Mouse (Mus musculus): ENCODE data around the gene Tssk1. TPM values are rescaled to one million over a fixed set of nuclear protein-coding genes. Genes with fewer than 3 reads are reported as not detected.

Gene Tssk1
- polyA plus RNA-seq, 1 experiment from 2014 or later: not detected

DNA sequence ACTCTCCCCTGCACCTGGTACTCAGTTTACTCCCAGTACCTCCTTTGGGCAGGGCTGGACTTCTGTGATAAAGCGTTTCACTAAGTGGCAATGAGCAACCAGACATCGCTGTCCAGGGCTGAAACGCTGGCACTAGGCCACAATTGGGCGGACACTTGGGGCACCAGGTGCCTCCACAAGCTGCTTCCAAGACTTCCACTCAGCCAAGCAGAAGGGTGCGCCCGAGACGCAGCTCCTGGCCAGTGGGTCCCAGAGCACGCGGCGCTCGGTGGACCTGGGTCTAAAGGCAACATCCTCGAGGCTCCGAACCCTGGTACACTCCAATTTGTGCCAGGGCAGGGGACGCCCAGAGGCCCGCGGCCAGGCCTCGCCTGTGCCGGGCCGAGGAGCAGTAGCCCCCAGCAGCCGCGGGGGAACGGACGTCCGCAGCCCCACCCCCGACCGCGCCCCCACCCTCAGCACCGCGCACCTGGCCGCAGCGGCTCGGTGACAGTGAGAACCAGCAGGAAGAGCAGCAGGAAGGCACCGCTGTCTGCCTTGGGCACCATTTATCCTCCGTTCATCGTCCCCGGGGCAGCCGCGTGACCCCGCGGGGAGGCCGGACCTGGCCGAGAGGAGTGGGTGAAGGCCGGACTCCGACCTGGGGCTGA, 3.0 kb upstream of the Tssk1 start:
- Histone ChIP-seq H3K27me3 (replicated peaks; ENCODE audit: control insufficient read depth, insufficient read depth, low read length) (no peaks in the 10 kb centered on the region), H3K9ac (replicated peaks; ENCODE audit: low read depth, low read length) (peak overlapping the region; percentile 99), H3K9me3 (ENCODE audit: control insufficient read depth, low read length) (no peaks in the 10 kb centered on the region), H3K27ac (ENCODE audit: low read length) (peak overlapping the region; percentile 92), H3K4me3 (replicated peaks; ENCODE audit: low read length) (peak overlapping the region; percentile 87), H3K4me2 (ENCODE audit: low read length) (peak overlapping the region; percentile 87), H3K4me1 (replicated peaks; ENCODE audit: control insufficient read depth, insufficient read depth, low read length) (peaks cover 29% of the 10 kb centered on the region), H3K36me3 (ENCODE audit: control insufficient read depth, insufficient read depth) (no peaks in the 10 kb centered on the region)
- ATAC-seq: peak; percentile 49
- WGBS: 1% methylated on average over 42 of the region's 44 CpGs

DNA sequence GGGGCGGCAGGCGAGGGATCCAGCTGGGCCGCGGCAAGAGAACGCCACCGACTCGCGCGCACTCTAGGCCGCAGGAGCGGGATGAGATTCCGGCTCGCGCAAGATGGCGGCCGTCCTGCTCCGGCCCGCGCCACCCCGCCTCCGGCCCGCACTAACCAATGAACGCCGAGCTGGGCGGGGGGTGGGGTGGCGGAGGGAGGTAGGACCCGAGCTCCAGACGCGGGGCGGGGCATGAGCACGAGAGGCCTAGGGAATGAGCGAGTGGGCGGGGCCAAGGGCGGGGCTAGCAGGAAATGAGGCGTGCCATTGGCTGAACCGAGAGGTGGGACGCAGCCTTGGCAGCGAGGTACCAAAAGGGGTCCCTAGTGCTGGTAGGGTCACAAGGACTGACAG, 2.5 kb upstream of the Tssk1 start, which contains the start of gene Gm20518:
Gene Gm20518, minus strand, starts transcription at position 105 of the 393 bp plus-strand sequence.
- peak; percentile 97 for ATAC-seq
- WGBS: under 1% methylated on average over 36 of the region's 38 CpGs
- peaks cover 26% of the 10 kb centered on the region for H3K4me1 ChIP-seq (replicated peaks; ENCODE audit: control insufficient read depth, insufficient read depth, low read length)
- H3K36me3 ChIP-seq (ENCODE audit: control insufficient read depth, insufficient read depth): no peaks in the 10 kb centered on the region
- peak within 1 kb of the TSS; percentile 87 for H3K4me3 ChIP-seq (replicated peaks; ENCODE audit: low read length)
- H3K27me3 ChIP-seq (replicated peaks; ENCODE audit: control insufficient read depth, insufficient read depth, low read length): no peaks in the 10 kb centered on the region
- H3K9ac ChIP-seq (replicated peaks; ENCODE audit: low read depth, low read length): peak within 1 kb of the TSS; percentile 99
- peak within 1 kb of the TSS; percentile 92 for H3K27ac ChIP-seq (ENCODE audit: low read length)
- H3K9me3 ChIP-seq (ENCODE audit: control insufficient read depth, low read length): no peaks in the 10 kb centered on the region
- H3K4me2 ChIP-seq (ENCODE audit: low read length): peak within 1 kb of the TSS; percentile 87

DNA sequence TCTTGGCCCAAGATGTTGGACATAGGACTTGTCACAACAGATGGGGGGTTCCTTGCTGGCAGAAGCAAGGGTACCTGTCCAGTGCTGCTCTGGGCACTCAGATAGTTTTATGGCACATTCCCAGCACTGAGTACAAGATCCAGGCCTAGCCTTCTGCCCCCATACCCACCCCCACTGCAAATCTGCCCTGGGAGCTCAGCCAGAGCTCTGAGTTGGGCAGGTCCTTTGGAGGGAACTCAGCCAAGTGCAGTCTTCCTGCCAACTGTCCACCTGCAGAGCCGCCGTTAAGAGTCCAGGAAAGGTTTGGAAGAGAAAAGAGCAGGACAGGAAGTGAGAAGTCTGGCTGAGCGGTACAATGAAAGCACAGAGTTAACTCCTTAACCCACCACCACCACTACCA, 1.4 kb upstream of the Tssk1 start:
- H3K36me3 ChIP-seq (ENCODE audit: control insufficient read depth, insufficient read depth): no peaks in the 10 kb centered on the region
- no peaks in the 10 kb centered on the region for H3K27me3 ChIP-seq (replicated peaks; ENCODE audit: control insufficient read depth, insufficient read depth, low read length)
- no peak overlapping the region for H3K27ac ChIP-seq (ENCODE audit: low read length)
- no peak overlapping the region for H3K4me2 ChIP-seq (ENCODE audit: low read length)
- H3K4me1 ChIP-seq (replicated peaks; ENCODE audit: control insufficient read depth, insufficient read depth, low read length): peaks cover 24% of the 10 kb centered on the region
- no peak overlapping the region for H3K9ac ChIP-seq (replicated peaks; ENCODE audit: low read depth, low read length)
- no peak for ATAC-seq
- no peaks in the 10 kb centered on the region for H3K9me3 ChIP-seq (ENCODE audit: control insufficient read depth, low read length)
- WGBS: 57% methylated on average over 3 of the region's 3 CpGs
- no peak overlapping the region for H3K4me3 ChIP-seq (replicated peaks; ENCODE audit: low read length)

DNA sequence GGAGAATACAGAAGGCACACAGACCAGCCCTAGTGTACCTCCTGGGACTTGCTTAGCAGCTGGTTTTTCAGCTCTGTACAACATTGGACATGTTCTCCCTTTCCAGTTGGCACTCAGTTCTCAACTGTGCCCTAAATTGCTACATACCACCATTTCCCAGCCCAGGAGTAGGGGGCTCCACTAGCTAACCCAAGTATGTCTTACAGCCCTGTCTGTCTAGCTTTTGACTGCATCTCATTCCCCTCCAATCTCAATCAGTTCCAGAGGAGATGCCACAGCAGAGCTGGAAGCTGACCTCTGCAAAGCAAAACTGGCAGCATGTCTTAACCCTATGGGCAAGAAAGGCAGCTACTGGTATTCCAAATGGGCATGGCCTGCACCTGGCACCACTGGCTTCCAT, 2.1 kb downstream of the Tssk1 start:
- Histone ChIP-seq H3K4me3 (replicated peaks; ENCODE audit: low read length) (no peak overlapping the region), H3K9ac (replicated peaks; ENCODE audit: low read depth, low read length) (no peak overlapping the region), H3K27me3 (replicated peaks; ENCODE audit: control insufficient read depth, insufficient read depth, low read length) (no peaks in the 10 kb centered on the region), H3K4me1 (replicated peaks; ENCODE audit: control insufficient read depth, insufficient read depth, low read length) (peaks cover 9% of the 10 kb centered on the region), H3K27ac (ENCODE audit: low read length) (no peak overlapping the region), H3K36me3 (ENCODE audit: control insufficient read depth, insufficient read depth) (peaks cover 6% of the 10 kb centered on the region; the same call in 1 of the 2 replicates), H3K9me3 (ENCODE audit: control insufficient read depth, low read length) (no peaks in the 10 kb centered on the region), H3K4me2 (ENCODE audit: low read length) (no peak overlapping the region)
- ATAC-seq: no peak

- H3K4me3 ChIP-seq (replicated peaks; ENCODE audit: low read length): no peak within 1 kb of the TSS
- no peak within 1 kb of the TSS for H3K9ac ChIP-seq (replicated peaks; ENCODE audit: low read depth, low read length)
- 92% methylated on average over 14 of the region's 14 CpGs for WGBS
- no peak for ATAC-seq
- H3K4me1 ChIP-seq (replicated peaks; ENCODE audit: control insufficient read depth, insufficient read depth, low read length): no peaks in the 10 kb centered on the region
- no peak within 1 kb of the TSS for H3K4me2 ChIP-seq (ENCODE audit: low read length)
- H3K27ac ChIP-seq (ENCODE audit: low read length): no peak within 1 kb of the TSS
- no peaks in the 10 kb centered on the region for H3K9me3 ChIP-seq (ENCODE audit: control insufficient read depth, low read length)
- H3K27me3 ChIP-seq (replicated peaks; ENCODE audit: control insufficient read depth, insufficient read depth, low read length): no peaks in the 10 kb centered on the region
- H3K36me3 ChIP-seq (ENCODE audit: control insufficient read depth, insufficient read depth): peaks cover 17% of the 10 kb centered on the region
Observed at GRCm38 (mm10) chr16:17898462-17898861, 4.4 kb downstream of the Tssk1 start, which contains the start of the genes Dgcr2 and Tssk2. Gene Dgcr2, minus strand, starts transcription at chr16:17898562. Gene Tssk2, plus strand, starts transcription at chr16:17898637.

DNA sequence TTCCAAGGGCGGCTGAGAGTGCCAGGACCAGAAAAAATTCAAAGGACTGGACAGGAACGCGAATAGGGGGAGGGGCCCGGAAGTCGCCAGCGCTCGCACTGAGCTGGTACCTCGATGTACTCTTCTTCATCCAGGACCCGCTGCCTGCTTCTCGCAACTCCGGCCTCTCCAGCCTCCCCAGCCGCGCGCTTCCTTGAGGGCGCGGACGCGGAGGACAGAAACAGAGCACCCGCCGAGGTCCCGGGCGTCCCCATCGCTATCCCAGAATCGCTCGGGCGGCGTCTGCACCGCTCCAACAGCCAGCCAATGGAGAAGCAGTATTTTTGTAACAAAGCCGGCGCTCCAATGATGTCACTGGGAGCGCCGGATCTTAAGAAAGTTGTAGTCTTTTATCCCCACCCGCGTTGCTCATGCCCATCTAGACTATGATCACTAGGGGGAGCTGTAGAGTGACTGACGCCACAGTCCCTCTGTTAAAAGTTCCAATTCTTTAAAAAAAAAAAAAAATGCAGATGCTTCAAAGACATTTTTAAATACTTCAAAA, 17.1 kb downstream of the Tssk1 start, which contains the start of gene Ess2:
Gene Ess2, minus strand, starts transcription at position 297 of the 544 bp plus-strand sequence.
- Histone ChIP-seq H3K9me3 (ENCODE audit: control insufficient read depth, low read length) (no peaks in the 10 kb centered on the region), H3K9ac (replicated peaks; ENCODE audit: low read depth, low read length) (peak within 1 kb of the TSS; percentile 75), H3K27ac (ENCODE audit: low read length) (peak within 1 kb of the TSS; percentile 70; the same call in 1 of the 2 replicates), H3K27me3 (replicated peaks; ENCODE audit: control insufficient read depth, insufficient read depth, low read length) (peaks cover 43% of the 10 kb centered on the region), H3K4me2 (ENCODE audit: low read length) (peak within 1 kb of the TSS; percentile 80), H3K36me3 (ENCODE audit: control insufficient read depth, insufficient read depth) (peaks cover 12% of the 10 kb centered on the region), H3K4me1 (replicated peaks; ENCODE audit: control insufficient read depth, insufficient read depth, low read length) (peaks cover 22% of the 10 kb centered on the region), H3K4me3 (replicated peaks; ENCODE audit: low read length) (peak within 1 kb of the TSS; percentile 75)
- peak; percentile 96 for ATAC-seq
- WGBS: under 1% methylated on average over 35 of the region's 35 CpGs

DNA sequence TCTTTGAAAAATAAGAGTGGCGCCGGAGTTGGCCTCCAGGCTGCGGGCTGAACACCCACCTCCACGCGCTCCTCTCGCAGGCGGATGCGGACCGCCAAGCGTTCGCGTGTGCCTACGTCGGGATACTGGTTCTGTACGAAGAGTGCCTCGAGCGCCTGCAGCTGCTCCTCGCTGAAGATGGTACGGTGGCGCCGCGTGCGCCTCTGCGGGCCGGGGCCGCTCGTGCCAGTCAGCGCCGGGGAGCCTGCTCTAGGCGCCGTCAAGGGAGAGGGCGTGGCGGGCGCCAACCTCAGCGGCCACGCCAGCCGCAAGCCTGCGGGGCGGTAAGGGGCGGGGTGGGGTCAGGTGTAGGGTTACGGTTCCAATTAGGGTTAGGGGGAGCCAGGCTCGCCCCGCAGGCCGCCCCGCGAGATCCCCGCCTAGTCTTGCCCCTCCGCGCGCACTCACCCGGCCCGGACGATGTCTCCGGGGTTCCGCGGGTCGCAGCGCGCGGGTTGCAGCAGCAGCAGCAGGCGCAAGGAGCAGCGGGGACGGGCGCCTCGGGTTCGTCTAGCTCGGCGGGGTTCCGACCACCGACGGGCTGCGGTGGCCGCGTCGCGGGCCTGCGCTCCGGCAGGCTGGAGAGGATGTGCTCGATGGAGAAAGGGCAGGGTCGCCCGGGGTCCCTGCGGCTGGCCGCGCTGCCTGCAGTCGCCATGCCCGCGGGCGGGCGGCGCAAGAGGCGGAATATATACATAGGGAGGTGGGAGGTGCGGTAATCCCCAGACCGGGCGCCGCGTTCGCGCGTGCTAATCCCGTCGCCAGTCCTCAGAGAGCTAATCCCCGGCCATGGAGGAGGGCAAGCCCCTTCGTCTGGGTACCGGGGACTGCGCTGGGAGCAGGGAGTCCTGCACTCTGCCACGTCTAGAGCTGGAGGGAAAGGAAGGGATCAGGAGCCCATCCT, 20.6 kb downstream of the Tssk1 start, which contains the start of gene Gsc2:
Gene Gsc2, minus strand, starts transcription at position 753 of the 943 bp plus-strand sequence.
- H3K27me3 ChIP-seq (replicated peaks; ENCODE audit: control insufficient read depth, insufficient read depth, low read length): peaks cover 59% of the 10 kb centered on the region
- no peaks in the 10 kb centered on the region for H3K36me3 ChIP-seq (ENCODE audit: control insufficient read depth, insufficient read depth)
- peak; percentile 18; the same call in 1 of the 2 replicates for ATAC-seq

DNA sequence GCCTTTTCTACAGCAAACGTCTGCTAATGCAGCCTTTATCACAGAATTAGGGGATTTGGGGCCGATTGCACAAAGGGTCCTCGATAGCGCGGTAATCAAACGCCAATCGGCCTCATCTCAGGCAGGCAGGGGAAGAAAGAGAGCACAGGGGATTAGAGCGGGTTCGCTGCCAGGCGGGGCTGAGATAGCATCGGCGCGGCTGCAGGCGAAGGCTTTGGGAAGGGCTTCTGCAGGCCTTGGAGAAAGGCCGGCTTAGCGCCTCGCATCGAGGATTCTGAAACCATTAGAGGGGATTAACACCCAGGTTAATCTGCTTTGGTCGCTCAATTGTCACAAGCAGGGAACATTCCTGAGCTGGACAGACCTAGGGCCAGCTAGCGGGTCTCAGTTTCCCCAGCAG, 26.6 kb downstream of the Tssk1 start:
- Histone ChIP-seq H3K9ac (replicated peaks; ENCODE audit: low read depth, low read length) (peak overlapping the region; percentile 85; the same call in 1 of the 2 replicates), H3K27ac (ENCODE audit: low read length) (no peak overlapping the region), H3K36me3 (ENCODE audit: control insufficient read depth, insufficient read depth) (no peaks in the 10 kb centered on the region), H3K4me2 (ENCODE audit: low read length) (no peak overlapping the region), H3K27me3 (replicated peaks; ENCODE audit: control insufficient read depth, insufficient read depth, low read length) (peaks cover 21% of the 10 kb centered on the region), H3K4me3 (replicated peaks; ENCODE audit: low read length) (no peak overlapping the region), H3K9me3 (ENCODE audit: control insufficient read depth, low read length) (no peaks in the 10 kb centered on the region), H3K4me1 (replicated peaks; ENCODE audit: control insufficient read depth, insufficient read depth, low read length) (peaks cover 23% of the 10 kb centered on the region)
- 3% methylated on average over 20 of the region's 20 CpGs for WGBS
- ATAC-seq: no peak

More for the DNA sequence above, 20.6 kb downstream of the Tssk1 start, which contains the start of gene Gsc2:
- Histone ChIP-seq H3K27ac (ENCODE audit: low read length) (no peak within 1 kb of the TSS), H3K9ac (replicated peaks; ENCODE audit: low read depth, low read length) (peak within 1 kb of the TSS; percentile 26), H3K9me3 (ENCODE audit: control insufficient read depth, low read length) (no peaks in the 10 kb centered on the region), H3K4me1 (replicated peaks; ENCODE audit: control insufficient read depth, insufficient read depth, low read length) (peaks cover 22% of the 10 kb centered on the region), H3K4me3 (replicated peaks; ENCODE audit: low read length) (peak within 1 kb of the TSS; percentile 36), H3K4me2 (ENCODE audit: low read length) (peak within 1 kb of the TSS; percentile 52)
- under 1% methylated on average over 103 of the region's 106 CpGs for WGBS
